Mouse (Mus musculus): Measurements from ENCODE around the gene Fgfr1op. TPM values are rescaled to one million over a fixed set of nuclear protein-coding genes. Genes with fewer than 3 reads are reported as not detected.

Fgfr1op gene
- polyA plus RNA-seq, 1 experiment from 2014 or later = 24.4 TPM

- H3K27ac ChIP-seq (replicated peaks in 1 of 2; ENCODE audit: control insufficient read depth in 1 of 2, insufficient read depth in 1 of 2, low read depth in 2 of 2, low read length in 2 of 2) = no peak overlapping the region
- peaks cover 0 to 3% of the 10 kb centered on the region in 2 experiments; a peak in 1 of 4 replicates for H3K4me1 ChIP-seq (ENCODE audit: control insufficient read depth in 2 of 2, insufficient read depth in 2 of 2, low read length in 2 of 2)
- no peaks in the 10 kb centered on the region for H3K9me3 ChIP-seq (ENCODE audit: control insufficient read depth, low read length)
- no peaks in the 10 kb centered on the region for H3K27me3 ChIP-seq (ENCODE audit: control insufficient read depth, insufficient read depth, low read length)
- no peak overlapping the region for H3K4me3 ChIP-seq (ENCODE audit: control insufficient read depth in 1 of 2, insufficient read depth in 1 of 2, low read depth in 1 of 2, low read length in 2 of 2)
- no peak overlapping the region for H3K9ac ChIP-seq (ENCODE audit: low read length)
- no peak overlapping the region for H3K4me2 ChIP-seq (ENCODE audit: low read length)
- 88% methylated on average over 3 of the region's 3 CpGs for WGBS
- ATAC-seq (ENCODE audit: insufficient number of reproducible peaks, insufficient read depth, low FRiP score, low read depth) = no peak
- no peaks in the 10 kb centered on the region for H3K36me3 ChIP-seq (ENCODE audit: control insufficient read depth, insufficient read depth, low read length)
Observed at GRCm38 (mm10) chr17:8229607-8230006, 64.3 kb downstream of the Fgfr1op start.

- H3K4me1 ChIP-seq (ENCODE audit: control insufficient read depth in 2 of 2, insufficient read depth in 2 of 2, low read length in 2 of 2) = peaks cover 0 to 3% of the 10 kb centered on the region in 2 experiments; a peak in 1 of 4 replicates
- H3K4me3 ChIP-seq (ENCODE audit: control insufficient read depth in 1 of 2, insufficient read depth in 1 of 2, low read depth in 1 of 2, low read length in 2 of 2) = no peak overlapping the region
- no peak overlapping the region for H3K4me2 ChIP-seq (ENCODE audit: low read length)
- no peak overlapping the region for H3K9ac ChIP-seq (ENCODE audit: low read length)
- H3K9me3 ChIP-seq (ENCODE audit: control insufficient read depth, low read length) = no peaks in the 10 kb centered on the region
- WGBS = 20% methylated on average over 5 of the region's 5 CpGs
- H3K27ac ChIP-seq (replicated peaks in 1 of 2; ENCODE audit: control insufficient read depth in 1 of 2, insufficient read depth in 1 of 2, low read depth in 2 of 2, low read length in 2 of 2) = no peak overlapping the region
- H3K27me3 ChIP-seq (ENCODE audit: control insufficient read depth, insufficient read depth, low read length) = no peaks in the 10 kb centered on the region
- no peaks in the 10 kb centered on the region for H3K36me3 ChIP-seq (ENCODE audit: control insufficient read depth, insufficient read depth, low read length)
- ATAC-seq (ENCODE audit: insufficient number of reproducible peaks, insufficient read depth, low FRiP score, low read depth) = no peak
Observed at GRCm38 (mm10) chr17:8232089-8232488, 66.8 kb downstream of the Fgfr1op start.

- 70% methylated on average over 15 of the region's 15 CpGs for WGBS
- Histone ChIP-seq H3K36me3 (ENCODE audit: control insufficient read depth, insufficient read depth, low read length) (no peaks in the 10 kb centered on the region), H3K4me1 (ENCODE audit: control insufficient read depth in 2 of 2, insufficient read depth in 2 of 2, low read length in 2 of 2) (no peaks in the 10 kb centered on the region; a peak in 1 of 4 replicates), H3K27me3 (ENCODE audit: control insufficient read depth, insufficient read depth, low read length) (no peaks in the 10 kb centered on the region; the same call in 1 of the 2 replicates), H3K27ac (replicated peaks in 1 of 2; ENCODE audit: control insufficient read depth in 1 of 2, insufficient read depth in 1 of 2, low read depth in 2 of 2, low read length in 2 of 2) (no peak overlapping the region), H3K9ac (ENCODE audit: low read length) (no peak overlapping the region), H3K9me3 (ENCODE audit: control insufficient read depth, low read length) (no peaks in the 10 kb centered on the region), H3K4me3 (ENCODE audit: control insufficient read depth in 1 of 2, insufficient read depth in 1 of 2, low read depth in 1 of 2, low read length in 2 of 2) (no peak overlapping the region), H3K4me2 (ENCODE audit: low read length) (no peak overlapping the region)
- no peak for ATAC-seq (ENCODE audit: insufficient number of reproducible peaks, insufficient read depth, low FRiP score, low read depth)
Observed at GRCm38 (mm10) chr17:8233618-8234214, 68.4 kb downstream of the Fgfr1op start.

GRCm38 (mm10) chr17:8234537-8234936 is 69.2 kb downstream of the Fgfr1op start:
- H3K36me3 ChIP-seq (ENCODE audit: control insufficient read depth, insufficient read depth, low read length) = no peaks in the 10 kb centered on the region
- no peak overlapping the region for H3K4me2 ChIP-seq (ENCODE audit: low read length)
- ATAC-seq (ENCODE audit: insufficient number of reproducible peaks, insufficient read depth, low FRiP score, low read depth) = no peak
- no peak overlapping the region for H3K4me3 ChIP-seq (ENCODE audit: control insufficient read depth in 1 of 2, insufficient read depth in 1 of 2, low read depth in 1 of 2, low read length in 2 of 2)
- H3K27me3 ChIP-seq (ENCODE audit: control insufficient read depth, insufficient read depth, low read length) = no peaks in the 10 kb centered on the region; the same call in 1 of the 2 replicates
- H3K27ac ChIP-seq (replicated peaks in 1 of 2; ENCODE audit: control insufficient read depth in 1 of 2, insufficient read depth in 1 of 2, low read depth in 2 of 2, low read length in 2 of 2) = no peak overlapping the region
- WGBS = 74% methylated on average over 4 of the region's 4 CpGs
- H3K9me3 ChIP-seq (ENCODE audit: control insufficient read depth, low read length) = no peaks in the 10 kb centered on the region
- no peak overlapping the region for H3K9ac ChIP-seq (ENCODE audit: low read length)
- H3K4me1 ChIP-seq (ENCODE audit: control insufficient read depth in 2 of 2, insufficient read depth in 2 of 2, low read length in 2 of 2) = no peaks in the 10 kb centered on the region

- no peaks in the 10 kb centered on the region; the same call in 1 of the 2 replicates for H3K27me3 ChIP-seq (ENCODE audit: control insufficient read depth, insufficient read depth, low read length)
- ATAC-seq (ENCODE audit: insufficient number of reproducible peaks, insufficient read depth, low FRiP score, low read depth) = no peak
- no peaks in the 10 kb centered on the region for H3K36me3 ChIP-seq (ENCODE audit: control insufficient read depth, insufficient read depth, low read length)
- no peaks in the 10 kb centered on the region for H3K4me1 ChIP-seq (ENCODE audit: control insufficient read depth in 2 of 2, insufficient read depth in 2 of 2, low read length in 2 of 2)
- WGBS = 71% methylated on average over 3 of the region's 3 CpGs
- no peaks in the 10 kb centered on the region for H3K9me3 ChIP-seq (ENCODE audit: control insufficient read depth, low read length)
- no peak within 1 kb of the TSS for H3K27ac ChIP-seq (replicated peaks in 1 of 2; ENCODE audit: control insufficient read depth in 1 of 2, insufficient read depth in 1 of 2, low read depth in 2 of 2, low read length in 2 of 2)
- H3K9ac ChIP-seq (ENCODE audit: low read length) = no peak within 1 kb of the TSS
- H3K4me2 ChIP-seq (ENCODE audit: low read length) = no peak within 1 kb of the TSS
- no peak within 1 kb of the TSS for H3K4me3 ChIP-seq (ENCODE audit: control insufficient read depth in 1 of 2, insufficient read depth in 1 of 2, low read depth in 1 of 2, low read length in 2 of 2)
Observed at GRCm38 (mm10) chr17:8235743-8236142, 70.4 kb downstream of the Fgfr1op start, which contains the start of gene Ccr6. Gene Ccr6, plus strand, starts transcription at chr17:8236043.

GRCm38 (mm10) chr17:8238012-8238710 is 72.9 kb downstream of the Fgfr1op start:
- 66% methylated on average over 15 of the region's 15 CpGs for WGBS
- H3K27me3 ChIP-seq (ENCODE audit: control insufficient read depth, insufficient read depth, low read length) = no peaks in the 10 kb centered on the region; the same call in 1 of the 2 replicates
- H3K9me3 ChIP-seq (ENCODE audit: control insufficient read depth, low read length) = no peaks in the 10 kb centered on the region
- H3K4me2 ChIP-seq (ENCODE audit: low read length) = no peak overlapping the region
- H3K9ac ChIP-seq (ENCODE audit: low read length) = no peak overlapping the region
- no peaks in the 10 kb centered on the region for H3K4me1 ChIP-seq (ENCODE audit: control insufficient read depth in 2 of 2, insufficient read depth in 2 of 2, low read length in 2 of 2)
- no peak for ATAC-seq (ENCODE audit: insufficient number of reproducible peaks, insufficient read depth, low FRiP score, low read depth)
- H3K4me3 ChIP-seq (ENCODE audit: control insufficient read depth in 1 of 2, insufficient read depth in 1 of 2, low read depth in 1 of 2, low read length in 2 of 2) = no peak overlapping the region
- H3K27ac ChIP-seq (replicated peaks in 1 of 2; ENCODE audit: control insufficient read depth in 1 of 2, insufficient read depth in 1 of 2, low read depth in 2 of 2, low read length in 2 of 2) = no peak overlapping the region
- no peaks in the 10 kb centered on the region for H3K36me3 ChIP-seq (ENCODE audit: control insufficient read depth, insufficient read depth, low read length)

GRCm38 (mm10) chr17:8239561-8239960 is 74.3 kb downstream of the Fgfr1op start:
- no peak overlapping the region for H3K4me2 ChIP-seq (ENCODE audit: low read length)
- H3K27me3 ChIP-seq (ENCODE audit: control insufficient read depth, insufficient read depth, low read length) = no peaks in the 10 kb centered on the region; the same call in 1 of the 2 replicates
- ATAC-seq (ENCODE audit: insufficient number of reproducible peaks, insufficient read depth, low FRiP score, low read depth) = no peak
- H3K4me1 ChIP-seq (ENCODE audit: control insufficient read depth in 2 of 2, insufficient read depth in 2 of 2, low read length in 2 of 2) = no peaks in the 10 kb centered on the region
- WGBS = 73% methylated on average over 3 of the region's 3 CpGs
- H3K27ac ChIP-seq (replicated peaks in 1 of 2; ENCODE audit: control insufficient read depth in 1 of 2, insufficient read depth in 1 of 2, low read depth in 2 of 2, low read length in 2 of 2) = no peak overlapping the region
- H3K4me3 ChIP-seq (ENCODE audit: control insufficient read depth in 1 of 2, insufficient read depth in 1 of 2, low read depth in 1 of 2, low read length in 2 of 2) = no peak overlapping the region
- H3K36me3 ChIP-seq (ENCODE audit: control insufficient read depth, insufficient read depth, low read length) = no peaks in the 10 kb centered on the region
- no peaks in the 10 kb centered on the region for H3K9me3 ChIP-seq (ENCODE audit: control insufficient read depth, low read length)
- H3K9ac ChIP-seq (ENCODE audit: low read length) = no peak overlapping the region
